Mouse (Mus musculus): ENCODE measurements around the gene Alkbh6. TPM values are rescaled to one million over a fixed set of nuclear protein-coding genes. Genes with fewer than 3 reads are reported as not detected.
A peak's percentile ranks its signal among the peaks of the same experiment; 100 is the strongest.

The Alkbh6 gene
- total and polyA plus RNA-seq, 2 experiments from 2014 or later: 74.1 to 117 TPM

DNA sequence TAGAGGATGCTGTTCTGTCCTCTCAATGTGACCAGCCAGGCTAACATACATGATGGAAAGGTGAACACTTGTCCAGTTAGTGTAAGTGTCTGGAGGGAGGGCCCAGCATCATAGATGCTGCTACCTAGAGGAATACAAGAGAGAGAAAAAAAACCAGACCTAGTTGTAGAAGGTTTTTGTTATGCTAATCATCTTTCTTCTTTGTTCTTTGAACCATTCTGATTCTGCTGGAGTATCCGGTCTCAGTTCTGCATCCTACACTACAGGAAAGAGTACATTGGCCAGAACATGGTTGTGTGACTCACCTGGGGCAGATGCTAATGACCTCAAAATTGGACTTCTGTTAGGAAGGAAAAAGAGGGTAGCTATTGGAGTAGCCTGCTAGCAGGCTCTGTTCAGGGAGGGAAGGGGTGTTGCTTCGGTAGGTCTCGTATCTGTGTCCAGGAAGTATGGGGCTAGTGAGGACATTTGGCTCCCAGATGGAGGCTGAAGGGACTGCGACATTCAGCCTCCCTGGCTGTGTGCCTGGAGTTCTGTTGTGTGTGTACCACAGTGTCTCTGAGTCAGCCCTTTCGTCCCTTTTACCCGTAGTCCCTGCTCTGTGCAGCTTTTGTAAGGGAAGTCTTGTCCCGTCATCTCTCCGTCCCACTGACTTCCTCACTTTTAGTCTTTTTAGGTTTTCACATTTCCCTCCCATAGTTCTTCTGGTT lies 21.7 kb upstream of the Alkbh6 start:
- ATAC-seq: no peak
- no peaks in the 10 kb centered on the region for H3K36me3 ChIP-seq (ENCODE audit: insufficient read depth)
- no peak overlapping the region for H3K4me3 ChIP-seq (ENCODE audit: low read depth, low read length)
- no peaks in the 10 kb centered on the region for H3K4me1 ChIP-seq (ENCODE audit: insufficient read depth)
- H3K9me3 ChIP-seq (ENCODE audit: low read length): no peaks in the 10 kb centered on the region
- no peak overlapping the region for H3K9ac ChIP-seq
- no peak overlapping the region for H3K27ac ChIP-seq (ENCODE audit: low read depth, low read length)
- H3K4me2 ChIP-seq (ENCODE audit: low read depth): no peak overlapping the region
- 51% methylated on average over 8 of the region's 8 CpGs for WGBS
- no peaks in the 10 kb centered on the region for H3K27me3 ChIP-seq (ENCODE audit: insufficient read depth, low read length)
- no peak for TF ChIP-seq CTCF (IDR thresholded peaks at IDR 0.05; ENCODE audit: low read depth)
- no peak for DNase-seq

DNA sequence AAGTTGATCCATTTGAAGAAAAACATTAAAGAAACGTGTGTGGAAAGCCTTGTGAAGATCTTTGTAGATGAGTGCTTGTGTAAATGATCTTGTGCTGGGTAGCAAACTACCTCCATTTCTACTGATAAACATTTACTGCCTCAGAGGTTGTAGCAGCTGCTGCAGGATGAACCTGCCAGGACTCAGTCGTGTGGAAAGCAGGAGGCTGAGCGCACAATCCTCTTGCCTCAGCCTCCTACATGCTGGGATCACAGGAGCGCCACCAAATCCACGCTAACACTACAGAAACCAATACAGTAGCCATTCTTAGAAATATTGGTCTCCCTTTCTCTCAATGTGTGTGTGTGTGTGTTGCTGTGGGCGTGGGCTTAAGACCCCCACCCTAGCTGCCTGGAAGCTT lies 20.5 kb upstream of the Alkbh6 start:
- Histone ChIP-seq H3K27ac (ENCODE audit: low read depth, low read length) (no peak overlapping the region), H3K4me1 (ENCODE audit: insufficient read depth) (no peaks in the 10 kb centered on the region), H3K9me3 (ENCODE audit: low read length) (no peaks in the 10 kb centered on the region), H3K4me2 (ENCODE audit: low read depth) (no peak overlapping the region), H3K27me3 (ENCODE audit: insufficient read depth, low read length) (no peaks in the 10 kb centered on the region), H3K36me3 (ENCODE audit: insufficient read depth) (no peaks in the 10 kb centered on the region), H3K9ac (no peak overlapping the region), H3K4me3 (ENCODE audit: low read depth, low read length) (no peak overlapping the region)
- TF ChIP-seq CTCF (IDR thresholded peaks at IDR 0.05; ENCODE audit: low read depth): no peak
- no peak for DNase-seq
- no peak for ATAC-seq
- 65% methylated on average over 6 of the region's 6 CpGs for WGBS

DNA sequence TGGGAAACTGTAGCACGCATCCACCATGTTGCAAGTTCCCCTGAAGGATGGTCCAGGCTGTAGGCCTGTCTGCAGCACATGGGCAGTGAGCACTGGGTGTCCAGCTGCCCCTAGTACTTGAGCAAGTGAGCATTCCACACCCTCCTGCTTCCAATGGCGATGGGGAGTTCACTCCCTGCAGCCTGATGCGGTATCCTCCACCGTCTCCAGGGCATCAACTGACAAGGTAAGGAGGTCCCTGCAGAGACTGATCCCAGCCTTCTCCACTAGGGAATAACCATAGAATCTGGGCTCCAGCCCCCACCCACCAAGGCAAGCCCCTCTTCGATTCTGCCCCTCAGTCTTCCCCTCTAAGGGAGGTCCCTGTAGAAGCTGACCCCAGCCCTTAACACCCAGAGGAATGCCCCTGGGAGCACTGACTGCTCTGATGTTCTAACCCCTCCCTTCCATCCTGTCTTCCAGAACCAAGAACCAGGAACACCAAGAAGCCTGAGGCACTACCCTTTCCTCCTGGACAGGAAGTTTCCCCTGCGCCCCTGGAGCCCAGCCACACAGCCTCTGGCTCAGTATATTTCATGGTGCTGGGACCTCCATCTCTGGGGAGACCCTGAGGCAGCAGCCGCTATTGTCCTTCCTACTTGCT lies 19.3 kb upstream of the Alkbh6 start:
- 0 out of 2 replicates have a peak, but pooled peaks cover 5% of the 10 kb centered on the region for H3K4me1 ChIP-seq (ENCODE audit: insufficient read depth)
- H3K9me3 ChIP-seq (ENCODE audit: low read length): no peaks in the 10 kb centered on the region
- H3K36me3 ChIP-seq (ENCODE audit: insufficient read depth): peaks cover 1% of the 10 kb centered on the region; the same call in 1 of the 2 replicates
- DNase-seq (no peak), ATAC-seq (no peak)
- 70% methylated on average over 7 of the region's 7 CpGs for WGBS
- H3K27me3 ChIP-seq (ENCODE audit: insufficient read depth, low read length): no peaks in the 10 kb centered on the region
- H3K4me3 ChIP-seq (ENCODE audit: low read depth, low read length): no peak overlapping the region
- TF ChIP-seq CTCF (IDR thresholded peaks at IDR 0.05; ENCODE audit: low read depth): no peak
- no peak overlapping the region for H3K9ac ChIP-seq
- no peak overlapping the region for H3K4me2 ChIP-seq (ENCODE audit: low read depth)
- H3K27ac ChIP-seq (ENCODE audit: low read depth, low read length): no peak overlapping the region

DNA sequence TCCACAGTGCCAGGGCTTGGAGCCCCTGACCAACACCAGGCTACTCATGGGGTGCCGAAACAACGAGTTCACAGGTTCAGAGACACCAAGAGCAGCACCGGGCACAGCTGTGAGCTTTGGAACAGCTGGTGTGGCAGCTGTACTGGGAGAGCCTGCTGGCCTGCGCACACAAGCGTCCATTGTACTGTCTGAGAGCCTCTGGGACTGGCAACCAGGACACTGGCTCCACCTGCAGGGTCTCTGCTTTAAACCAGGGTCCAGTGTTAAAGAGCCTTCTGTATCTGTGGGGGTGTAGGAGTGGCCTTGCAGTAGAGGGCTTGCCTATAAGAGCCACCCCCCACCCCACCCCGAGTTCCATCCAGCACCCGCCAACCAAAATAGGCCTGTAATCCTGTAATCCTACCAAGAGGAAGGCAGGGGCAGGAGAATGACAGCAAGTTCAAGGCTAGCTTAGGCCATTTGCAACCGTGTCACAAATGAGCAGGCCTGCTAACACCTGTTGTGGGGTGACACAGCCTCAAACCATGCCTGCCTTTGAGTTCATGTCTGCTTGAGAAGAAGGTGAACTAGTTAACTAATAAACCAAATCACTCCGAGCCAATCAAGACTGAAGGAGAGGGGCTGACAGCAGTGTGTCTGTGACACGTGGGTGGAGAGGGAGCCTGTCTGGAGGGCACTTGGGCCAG lies 18.7 kb upstream of the Alkbh6 start:
- Histone ChIP-seq H3K4me1 (ENCODE audit: insufficient read depth) (0 out of 2 replicates have a peak, but pooled peaks cover 7% of the 10 kb centered on the region), H3K27ac (ENCODE audit: low read depth, low read length) (no peak overlapping the region), H3K27me3 (ENCODE audit: insufficient read depth, low read length) (no peaks in the 10 kb centered on the region), H3K9ac (no peak overlapping the region), H3K9me3 (ENCODE audit: low read length) (no peaks in the 10 kb centered on the region), H3K36me3 (ENCODE audit: insufficient read depth) (peaks cover 8% of the 10 kb centered on the region), H3K4me3 (ENCODE audit: low read depth, low read length) (no peak overlapping the region), H3K4me2 (ENCODE audit: low read depth) (no peak overlapping the region)
- ATAC-seq (peak; percentile 35), DNase-seq (no peak)
- whole genome bisulfite sequencing: 52% methylated on average over 10 of the region's 10 CpGs
- peak; percentile 10; the same call in 1 of the 2 replicates for TF ChIP-seq CTCF (IDR thresholded peaks at IDR 0.05; ENCODE audit: low read depth)

DNA sequence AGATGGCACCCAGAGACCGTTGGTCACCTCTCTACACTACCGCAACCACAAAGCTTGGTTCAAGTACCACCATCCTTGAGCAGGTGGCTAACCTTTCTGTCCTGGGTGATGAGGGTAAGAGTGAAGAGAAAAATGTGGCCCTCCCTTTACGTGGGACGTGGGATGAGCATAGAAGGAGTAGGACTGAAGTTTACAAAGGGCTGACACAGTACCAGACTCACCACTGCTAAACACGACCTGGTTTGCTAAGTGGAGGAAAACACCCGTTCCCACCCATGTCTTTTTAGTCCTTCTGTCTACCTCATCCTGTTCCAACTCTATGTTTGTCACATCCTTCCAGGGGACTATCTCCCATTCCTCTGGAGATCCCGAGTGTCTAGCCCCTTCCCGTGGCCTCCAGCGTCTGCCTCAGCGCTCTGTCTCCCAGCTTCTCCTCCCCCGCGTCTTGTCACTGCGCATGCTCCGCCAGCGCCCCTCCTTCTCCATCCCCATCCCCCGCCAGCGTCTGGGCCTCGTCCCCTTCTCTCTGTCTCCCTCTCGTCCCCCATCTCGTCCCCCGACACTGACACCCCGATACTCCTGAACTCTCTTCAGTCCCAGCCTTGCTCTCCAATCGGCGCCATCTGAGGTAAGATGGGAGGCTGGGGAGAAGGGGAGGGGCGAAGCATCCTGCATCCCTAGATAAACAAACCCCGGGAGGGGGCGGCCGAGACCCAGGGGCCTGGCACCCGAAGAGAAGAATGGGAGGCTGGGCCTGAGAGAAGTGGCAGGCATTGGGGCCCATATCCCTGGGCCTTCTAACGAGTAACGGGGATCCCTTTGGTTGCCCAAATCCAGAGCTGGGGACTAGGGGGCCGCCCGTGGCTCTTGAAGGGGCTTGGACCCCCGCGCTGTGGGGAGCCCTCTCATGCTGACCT lies 17.0 kb upstream of the Alkbh6 start, which contains the start of gene Clip3:
Gene Clip3 (plus strand): TSS at position 514 of the 917 bp plus-strand sequence.
- H3K27me3 ChIP-seq (ENCODE audit: insufficient read depth, low read length): no peaks in the 10 kb centered on the region
- WGBS: 7% methylated on average over 35 of the region's 35 CpGs
- DNase-seq (peak; percentile 94), ATAC-seq (peak; percentile 92)
- H3K4me3 ChIP-seq (ENCODE audit: low read depth, low read length): peak within 1 kb of the TSS; percentile 74
- H3K9ac ChIP-seq: peak within 1 kb of the TSS; percentile 91
- peak within 1 kb of the TSS; percentile 92 for H3K27ac ChIP-seq (ENCODE audit: low read depth, low read length)
- peak; percentile 39; the same call in 1 of the 2 replicates for TF ChIP-seq CTCF (IDR thresholded peaks at IDR 0.05; ENCODE audit: low read depth)
- peaks cover 24% of the 10 kb centered on the region for H3K36me3 ChIP-seq (ENCODE audit: insufficient read depth)
- H3K4me2 ChIP-seq (ENCODE audit: low read depth): peak within 1 kb of the TSS; percentile 81
- H3K4me1 ChIP-seq (ENCODE audit: insufficient read depth): 0 out of 2 replicates have a peak, but pooled peaks cover 7% of the 10 kb centered on the region
- H3K9me3 ChIP-seq (ENCODE audit: low read length): no peaks in the 10 kb centered on the region

DNA sequence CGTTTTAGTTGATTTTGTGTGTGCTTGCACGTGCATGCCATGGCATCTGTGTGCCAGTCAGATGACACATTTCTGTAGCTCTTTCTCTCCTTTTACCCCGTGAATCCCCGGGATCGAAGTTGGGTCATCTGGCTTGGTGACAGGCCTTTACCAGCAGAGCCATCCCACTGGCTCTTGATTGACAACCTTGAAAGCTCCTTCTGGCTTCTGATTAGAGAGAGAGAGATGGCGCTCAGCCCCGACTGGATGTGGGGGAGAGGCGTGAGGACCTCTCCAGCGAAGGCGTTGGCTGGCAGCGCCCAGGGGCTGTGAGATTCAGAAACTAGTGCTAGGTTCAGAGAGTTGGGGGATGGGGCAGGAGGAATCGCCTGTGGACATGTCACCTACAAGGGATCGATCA lies 14.7 kb upstream of the Alkbh6 start:
- H3K4me1 ChIP-seq (ENCODE audit: insufficient read depth): 0 out of 2 replicates have a peak, but pooled peaks cover 7% of the 10 kb centered on the region
- no peak overlapping the region for H3K9ac ChIP-seq
- H3K4me2 ChIP-seq (ENCODE audit: low read depth): 0 out of 2 replicates have a peak overlapping the region, but pooled peaks have one; percentile 5
- H3K9me3 ChIP-seq (ENCODE audit: low read length): no peaks in the 10 kb centered on the region
- peaks cover 47% of the 10 kb centered on the region for H3K36me3 ChIP-seq (ENCODE audit: insufficient read depth)
- no peak for TF ChIP-seq CTCF (IDR thresholded peaks at IDR 0.05; ENCODE audit: low read depth)
- H3K27me3 ChIP-seq (ENCODE audit: insufficient read depth, low read length): no peaks in the 10 kb centered on the region
- H3K4me3 ChIP-seq (ENCODE audit: low read depth, low read length): 0 out of 2 replicates have a peak overlapping the region, but pooled peaks have one; percentile 9
- 50% methylated on average over 13 of the region's 13 CpGs for WGBS
- no peak for ATAC-seq
- H3K27ac ChIP-seq (ENCODE audit: low read depth, low read length): no peak overlapping the region
- DNase-seq: peak; percentile 16

Data from forebrain, postnatal 0 days (tissue).